ENCODE assay signal across 8 mouse cellular contexts in genomic region chr6:134640485-134641475, GRCm38 (mm10). TPM values are rescaled to one million over a fixed set of nuclear protein-coding genes. Genes with fewer than 3 reads are reported as not detected.
A peak's percentile ranks its signal among the peaks of the same experiment; 100 is the strongest.
DNase-seq lines count a peak whose midpoint lies in the region; ATAC-seq and TF ChIP-seq lines count a peak whose summit lies in the region.

No protein-coding gene starts in this region.

- H3K27me3 ChIP-seq in forebrain, embryonic 14.5 days (replicated peaks; ENCODE audit: control insufficient read depth, insufficient read depth, low read length): no peaks in the 10 kb centered on the region

- 1% methylated on average over 64 of the region's 65 CpGs for WGBS in forebrain, embryonic 14.5 days
- WGBS in lung, adult 2 months: 3% methylated on average over 65 of the region's 65 CpGs

- peak overlapping the region; percentile 77 for H3K4me2 ChIP-seq in forebrain, embryonic 14.5 days (ENCODE audit: low read length)

- peak overlapping the region; percentile 92 for H3K9ac ChIP-seq in forebrain, embryonic 14.5 days (ENCODE audit: low read length)

- no peaks in the 10 kb centered on the region for H3K4me1 ChIP-seq in forebrain, embryonic 14.5 days (ENCODE audit: control insufficient read depth, insufficient read depth, low read length)
- no peaks in the 10 kb centered on the region for H3K4me1 ChIP-seq in lung, adult 2 months (ENCODE audit: control insufficient read depth, insufficient read depth, low read length)

- peak; percentile 58; the same call in 1 of the 2 replicates for TF ChIP-seq POLR2A in lung, adult 2 months (IDR thresholded peaks at IDR 0.05; ENCODE audit: borderline replicate concordance, extremely low read depth, low read depth, low read length)

- peak overlapping the region; percentile 83 for H3K4me3 ChIP-seq in forebrain, embryonic 14.5 days (ENCODE audit: low read depth, low read length)
- peak overlapping the region; percentile 71 for H3K4me3 ChIP-seq in lung, adult 2 months (replicated peaks; ENCODE audit: extremely low read depth, low read depth, low read length)

- peak; percentile 92 for DNase-seq in ES-CJ7 (ENCODE audit: low read depth, low spot score)
- DNase-seq in cerebellum, adult 11 months: peak; percentile 90
- DNase-seq in forebrain, embryonic 14.5 days (ENCODE audit: low spot score): peak; percentile 98
- DNase-seq in heart, postnatal 25 days (ENCODE audit: low spot score): peak; percentile 86
- peak; percentile 92 to 97 for DNase-seq in layer of hippocampus, adult 18-20 months (ENCODE audit: low spot score in 2 of 2)
- DNase-seq in lung, adult 2 months: peak; percentile 90
- peak; percentile 85 to 87 for DNase-seq in thymus, adult 18-20 months

- TF ChIP-seq CTCF in lung, adult 2 months (IDR thresholded peaks at IDR 0.05; ENCODE audit: insufficient read depth, low read length): 0 out of 2 replicates have a peak, but pooled peaks have one; percentile 29

- H3K9me3 ChIP-seq in forebrain, embryonic 14.5 days (replicated peaks; ENCODE audit: control insufficient read depth, low read length): no peaks in the 10 kb centered on the region

- intact Hi-C loops in heart, postnatal 25 days (cut with DNase I): loop anchor here (2.0 kb wide), 1 partner anchor 24 kb away; no protein-coding TSS in a partner anchor

- H3K36me3 ChIP-seq in forebrain, embryonic 14.5 days (ENCODE audit: control insufficient read depth, insufficient read depth, low read length): peaks cover 14% of the 10 kb centered on the region

- peak overlapping the region; percentile 82 for H3K27ac ChIP-seq in forebrain, embryonic 14.5 days (ENCODE audit: low read depth, low read length)

- peak; percentile 100 for ATAC-seq in forebrain, embryonic 14.5 days
- ATAC-seq in neutrophil, adult 5-6 weeks (ENCODE audit: extremely low read depth, insufficient number of reproducible peaks, low FRiP score, poor library complexity, severe bottlenecking): peak; percentile 99

RNA-seq across cellular contexts. Expression of gene Borcs5, which starts 1.5 kb away (rescaled TPM):
- polyA plus RNA-seq in forebrain, embryonic 14.5 days (2014; fragmentation: Nextera tagmentation; extraction: Ambion mirVana): 45.8 and 49.4 TPM in 2 replicates
- 10 to 100 TPM in 1 of 2 experiments, 1 to 10 TPM in 1; 9.1 to 10.3 TPM for total RNA-seq in heart, postnatal 25 days (2021)
- 10 to 100 TPM; 38.1 to 43.7 TPM for total RNA-seq in layer of hippocampus, adult 18-20 months (2021)
- polyA plus RNA-seq in lung, adult 2 months (2012; rRNA removed): 11.1 and 11.5 TPM in 2 replicates
- total RNA-seq in neutrophil, adult 5-6 weeks (2017): 7.4 and 8.8 TPM in 2 replicates

RNA-seq across cellular contexts. Expression of gene Mansc1, which starts 8.5 kb away (rescaled TPM):
- 0.88 and 0.94 TPM in 2 replicates for polyA plus RNA-seq in forebrain, embryonic 14.5 days (2014; fragmentation: Nextera tagmentation; extraction: Ambion mirVana)
- 1 to 10 TPM; 5.5 TPM for total RNA-seq in heart, postnatal 25 days (2021)
- total RNA-seq in layer of hippocampus, adult 18-20 months (2021): 1 to 10 TPM; 8.2 to 8.8 TPM
- 9.5 and 11.8 TPM in 2 replicates for polyA plus RNA-seq in lung, adult 2 months (2012; rRNA removed)
- 0.12 TPM in 1 of 2 replicates, not detected in the other for total RNA-seq in neutrophil, adult 5-6 weeks (2017)

Comparison
In these comparisons a context has a peak if more than half of its experiments do, and no peak if none do; other contexts are left out.
1. Peak in every context shown above with its lines: DNase-seq, ATAC-seq, H3K4me3 ChIP-seq and H3K27ac ChIP-seq.